Mouse (Mus musculus) Patski (cell line): Measurements from ENCODE around the gene Gnai2. TPM values are rescaled to one million over a fixed set of nuclear protein-coding genes. Genes with fewer than 3 reads are reported as not detected.

Source experiments
- ATAC-seq: fragments of 100-300 bp; one replicate; pipeline ENCODE4 v1.8.0; 2021
- CTCF ChIA-PET: fragments of 350-600 bp; sonication (Branson Sonifier 250); formaldehyde crosslinking; loops from one replicate; lab custom pipeline; 2022; ENCODE audit warnings: inconsistent platforms; lab: Charles Lee
- POLR2A ChIA-PET: fragments of 350-600 bp; sonication (Branson Sonifier 250); formaldehyde crosslinking; loops from one replicate; lab custom pipeline; 2022; ENCODE audit warnings: antibody characterized with exemption, inconsistent platforms; lab: Charles Lee
- DNase-seq: peaks from one replicate; pipeline ENCODE4 v3.0.0-alpha.2; 2011; ENCODE audit warnings: low read depth, low spot score
- H3K27me3 ChIP-seq: fragments of 371-371 bp; one replicate; pipeline ENCODE4 v1.5.1; 2021
- CTCF ChIP-seq: fragments of 100-300 bp; IDR thresholded peaks from one replicate; pipeline ENCODE4 v1.5.1; 2021
- in situ Hi-C: fragments of 300-500 bp; cut with MboI; formaldehyde crosslinking; loops from 3 replicates; pipeline ENCODE4 v1.11.1; 2018; ENCODE audit warnings: low pct_unique_long_range_greater_than_20kb, mixed read lengths
- polyA plus RNA-seq: library from polyadenylated mRNA; unstranded; gene quantifications from one replicate; pipeline ENCODE4 v1.2.3, GENCODE M21; 2021

The Gnai2 gene
- polyA plus RNA-seq, 1 experiment from 2014 or later, result 592 TPM

- peak; percentile 87 for DNase-seq
- peak; percentile 52 for ATAC-seq
- in situ Hi-C loops, result no loop called here
- CTCF ChIA-PET, result interaction anchor here (1.3 to 3.3 kb wide), 4 partner anchors 9 to 26 kb away, joined by 3 to 16 read pairs (median 4); partner anchors contain the start of gene Gnai2
- TF ChIP-seq CTCF, result no peak
- POLR2A ChIA-PET, result interaction anchor here (1.2 to 1.4 kb wide), 3 partner anchors 11 to 15 kb away, joined by 3 to 5 read pairs (median 4); no protein-coding TSS in a partner anchor
- H3K27me3 ChIP-seq, result no peaks in the 10 kb centered on the region
These were observed 16.2 kb downstream of the Gnai2 start for GRCm38 (mm10) chr9:107618778-107619545.

DNA sequence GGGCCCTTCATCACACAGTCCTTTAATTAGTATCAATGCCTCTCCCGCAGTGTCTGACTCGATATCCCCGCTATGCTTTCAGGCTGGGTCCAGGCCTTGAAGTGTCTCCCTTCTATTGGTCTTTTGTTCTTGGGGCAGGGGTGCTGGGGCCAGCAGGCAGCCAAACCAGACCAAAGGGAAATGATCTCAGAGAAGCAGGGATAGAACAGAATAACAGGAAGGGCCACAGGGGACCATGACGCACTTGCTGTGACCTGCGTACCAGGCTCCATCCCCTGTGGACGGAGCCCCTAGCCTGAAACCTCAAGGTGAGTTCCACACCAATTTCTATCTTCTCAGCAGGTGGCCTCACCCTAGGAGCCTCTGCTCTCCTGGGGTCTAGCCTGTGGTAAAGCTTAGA is 17.1 kb downstream of the Gnai2 start:
- TF ChIP-seq CTCF, result no peak
- in situ Hi-C loops, result no loop called here
- CTCF ChIA-PET, result interaction anchor here (1.4 to 3.6 kb wide), 4 partner anchors 12 to 27 kb away, joined by 3 to 16 read pairs (median 10); no protein-coding TSS in a partner anchor
- POLR2A ChIA-PET, result interaction anchor here (0.6 to 1.3 kb wide), 2 partner anchors 10 to 15 kb away, joined by 3 read pairs; no protein-coding TSS in a partner anchor
- no peaks in the 10 kb centered on the region for H3K27me3 ChIP-seq
- no peak for ATAC-seq
- DNase-seq, result no peak

DNA sequence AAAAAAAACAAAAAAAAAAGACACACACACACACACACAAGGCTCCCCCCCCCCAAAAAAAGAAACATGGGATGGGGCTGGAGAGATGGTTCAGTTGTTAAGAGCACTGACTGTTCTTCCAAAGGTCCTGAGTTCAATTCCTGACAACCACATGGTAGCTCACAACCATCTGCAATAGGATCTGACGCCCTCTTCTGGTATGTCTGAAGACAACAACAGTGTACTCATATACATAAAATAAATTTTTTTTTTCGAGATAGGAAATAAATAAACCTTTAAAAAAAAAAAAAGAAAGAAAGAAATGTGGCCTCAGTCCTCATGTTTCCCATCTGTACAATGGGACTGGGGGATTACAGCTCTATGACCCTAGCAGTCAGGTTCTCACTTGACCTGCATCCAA is 17.7 kb downstream of the Gnai2 start:
- H3K27me3 ChIP-seq, result no peaks in the 10 kb centered on the region
- DNase-seq, result no peak
- no peak for ATAC-seq
- no peak for TF ChIP-seq CTCF
- ChIA-PET POLR2A (no interaction called here), CTCF (interaction anchor here (1.4 to 3.6 kb wide), 3 partner anchors 13 to 27 kb away, joined by 3 to 14 read pairs (median 6); no protein-coding TSS in a partner anchor)
- in situ Hi-C loops, result no loop called here

DNA sequence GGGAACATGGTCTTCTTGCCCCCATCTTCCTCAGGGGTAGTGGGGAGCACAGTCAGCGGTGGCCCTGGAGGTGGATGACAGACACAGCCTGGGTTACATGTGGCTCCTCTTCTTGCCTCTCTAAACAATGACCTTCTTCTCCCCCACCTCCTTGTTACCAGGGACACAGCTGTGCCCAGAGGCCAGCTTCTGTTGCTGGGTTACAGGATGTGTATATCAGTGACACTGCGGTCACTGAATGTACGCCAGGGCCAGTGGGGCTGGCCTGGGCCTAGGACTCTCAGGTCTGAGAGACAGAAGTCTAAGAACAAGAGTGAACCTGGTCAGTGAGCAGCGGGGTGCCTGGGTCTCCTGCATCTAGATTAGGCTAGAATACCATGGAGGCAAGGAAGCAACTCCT is 20.1 kb downstream of the Gnai2 start:
- H3K27me3 ChIP-seq, result no peaks in the 10 kb centered on the region
- POLR2A ChIA-PET, result no interaction called here
- DNase-seq, result no peak
- in situ Hi-C loops, result no loop called here
- no peak for TF ChIP-seq CTCF
- ATAC-seq, result no peak
- CTCF ChIA-PET, result interaction anchor here (1.6 to 3.6 kb wide), 2 partner anchors 11 to 30 kb away, joined by 7 to 14 read pairs; no protein-coding TSS in a partner anchor

GRCm38 (mm10) chr9:107612945-107613569 is 22.1 kb downstream of the Gnai2 start:
- DNase-seq (no peak), ATAC-seq (no peak)
- TF ChIP-seq CTCF, result no peak
- ChIA-PET POLR2A (interaction anchor here (0.7 kb wide), 1 partner anchor 13 kb away, joined by 3 read pairs; no protein-coding TSS in a partner anchor), CTCF (interaction anchor here (1.1 to 8.4 kb wide), 16 partner anchors 11 to 116 kb away, joined by 3 to 91 read pairs (median 4); partner anchors contain the start of genes Gnai2 and Ifrd2)
- no peaks in the 10 kb centered on the region for H3K27me3 ChIP-seq
- in situ Hi-C loops, result no loop called here

DNA sequence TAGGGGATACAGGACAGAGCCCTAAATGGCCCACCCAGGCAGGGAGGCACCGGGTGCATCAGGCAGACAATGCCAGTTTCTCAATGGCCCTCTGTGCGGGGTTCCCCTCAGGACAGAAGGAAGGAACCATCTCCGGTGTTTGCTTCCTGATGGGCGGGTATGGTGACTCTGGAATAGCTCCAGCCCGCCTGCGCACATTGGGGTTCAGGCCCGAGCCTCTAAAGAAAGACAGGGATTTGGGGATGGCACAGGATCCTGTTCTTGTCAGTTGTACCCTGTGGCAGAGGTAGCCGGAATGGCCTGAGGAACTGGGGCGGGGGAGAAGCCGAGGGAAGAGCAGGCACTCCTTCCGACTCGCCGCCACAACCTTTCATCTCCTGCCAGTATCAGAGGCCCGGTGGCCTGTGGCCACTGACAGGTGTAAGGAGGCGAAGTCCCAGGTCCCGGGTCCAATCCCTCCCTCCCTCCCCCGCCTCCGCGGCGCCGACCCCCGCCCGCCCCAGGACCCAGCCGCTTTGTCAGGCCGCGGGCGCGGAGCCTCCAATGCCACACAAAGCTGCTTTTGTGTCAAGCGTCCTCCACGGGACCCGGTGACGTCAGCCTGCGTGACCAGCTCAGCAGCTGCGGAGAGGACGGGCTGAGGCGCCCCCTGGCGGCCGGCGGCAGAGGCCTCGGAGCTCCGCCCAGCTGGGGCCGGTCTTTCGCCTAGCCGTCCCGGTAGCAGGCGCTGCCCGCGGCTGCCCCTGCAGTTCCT is 22.8 kb downstream of the Gnai2 start:
- CTCF ChIA-PET, result interaction anchor here (0.9 to 8.4 kb wide), 18 partner anchors 11 to 117 kb away, joined by 3 to 91 read pairs (median 4); partner anchors contain the start of genes Gnai2 and Ifrd2
- no peaks in the 10 kb centered on the region for H3K27me3 ChIP-seq
- TF ChIP-seq CTCF, result no peak
- in situ Hi-C loops, result no loop called here
- POLR2A ChIA-PET, result no interaction called here
- DNase-seq (no peak), ATAC-seq (peak; percentile 81)

- POLR2A ChIA-PET, result no interaction called here
- ATAC-seq (no peak), DNase-seq (no peak)
- in situ Hi-C loops, result no loop called here
- no peaks in the 10 kb centered on the region for H3K27me3 ChIP-seq
- no peak for TF ChIP-seq CTCF
- CTCF ChIA-PET, result interaction anchor here (0.9 to 8.4 kb wide), 9 partner anchors 10 to 117 kb away, joined by 3 to 91 read pairs (median 5); no protein-coding TSS in a partner anchor
These were observed 23.5 kb downstream of the Gnai2 start for GRCm38 (mm10) chr9:107611456-107612190.

- ChIA-PET CTCF (interaction anchor here (1.1 to 8.4 kb wide), 4 partner anchors 10 to 129 kb away, joined by 3 to 91 read pairs (median 4); partner anchors contain the start of gene Slc38a3), POLR2A (interaction anchor here (0.7 to 0.9 kb wide), 2 partner anchors 21 to 35 kb away, joined by 3 read pairs; no protein-coding TSS in a partner anchor)
- H3K27me3 ChIP-seq, result no peaks in the 10 kb centered on the region
- no peak for ATAC-seq
- TF ChIP-seq CTCF, result no peak
- in situ Hi-C loops, result loop anchor here (5.0 kb wide), 2 partner anchors 33 to 68 kb away; partner anchors contain the start of gene Gnat1
- DNase-seq, result no peak
These were observed 25.7 kb downstream of the Gnai2 start for GRCm38 (mm10) chr9:107609433-107609830.
